Mouse (Mus musculus) erythroblast, embryonic 14.5 days (primary cell): Measurements from ENCODE around the gene Macrod2.

Experiments used
- GATA1 ChIP-seq: IDR thresholded peaks from 2 replicates; pipeline ENCODE4 v1.6.1; 2012; ENCODE audit warnings: low read length, inconsistent platforms, mixed read lengths
- TAL1 ChIP-seq: IDR thresholded peaks from 3 replicates; pipeline ENCODE4 v1.6.1; 2012; ENCODE audit warnings: low read length, inconsistent platforms, mixed read lengths

DNA sequence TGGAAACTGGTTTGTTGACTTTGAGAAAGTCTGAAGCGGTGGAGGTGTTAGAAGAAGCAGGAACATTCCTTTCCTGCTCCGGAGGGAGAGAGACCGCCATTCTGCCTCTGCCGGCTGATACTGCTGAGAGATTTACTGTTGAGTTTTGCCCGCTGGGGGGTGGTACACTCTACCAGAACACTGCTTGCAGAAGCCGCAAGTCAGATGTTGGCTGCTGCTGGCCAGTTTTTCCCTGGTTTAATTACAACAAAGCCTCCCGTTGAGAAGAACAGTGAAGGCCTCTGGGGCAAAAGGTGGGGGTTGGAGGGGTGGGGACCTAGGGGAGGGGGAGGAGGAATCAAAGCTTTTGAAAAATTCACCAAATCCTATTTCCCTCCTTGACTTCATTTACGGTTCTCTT lies 273.2 kb downstream of the Macrod2 start:
- TF ChIP-seq TAL1 (no peak), GATA1 (no peak)
